27 mouse cellular contexts compared by ENCODE assay signal in genomic region chr7:6855613-6856405, GRCm38 (mm10).
DNase-seq lines count a peak whose midpoint lies in the region; ATAC-seq lines count a peak whose summit lies in the region.
"Had no signal": no experiment of that assay in that cellular context is flagged by ENCODE, and none has a peak within 500 bp of the region (broad histone marks: within the 10 kb centered on the region; RNA-seq: fewer than 3 reads in every experiment).

No protein-coding gene starts in this region.

- H3K9me3 ChIP-seq in heart, embryonic 10.5 days = no peaks in the 10 kb centered on the region
- H3K9me3 ChIP-seq in heart, embryonic 11.5 days (replicated peaks; ENCODE audit: control insufficient read depth, low read length) = no peaks in the 10 kb centered on the region
- no peaks in the 10 kb centered on the region for H3K9me3 ChIP-seq in liver, embryonic 11.5 days (ENCODE audit: control insufficient read depth, low read length)
- no peaks in the 10 kb centered on the region for H3K9me3 ChIP-seq in liver, embryonic 16.5 days (replicated peaks; ENCODE audit: control insufficient read depth, low read length)
- no peaks in the 10 kb centered on the region for H3K9me3 ChIP-seq in kidney, embryonic 16.5 days (ENCODE audit: low read length)
- H3K9me3 ChIP-seq: G1E; heart, embryonic 12.5 days; hindbrain, embryonic 15.5 days; limb, embryonic 12.5 days; midbrain, embryonic 15.5 days; neural tube, embryonic 13.5 days; stomach, embryonic 15.5 days had no signal

- no peaks in the 10 kb centered on the region for H3K36me3 ChIP-seq in heart, embryonic 10.5 days
- H3K36me3 ChIP-seq in heart, embryonic 11.5 days (ENCODE audit: control insufficient read depth, insufficient read depth, low read length) = no peaks in the 10 kb centered on the region
- H3K36me3 ChIP-seq in liver, embryonic 11.5 days (ENCODE audit: control insufficient read depth, insufficient read depth, low read length) = no peaks in the 10 kb centered on the region
- H3K36me3 ChIP-seq in liver, embryonic 16.5 days (ENCODE audit: control insufficient read depth, insufficient read depth) = no peaks in the 10 kb centered on the region
- H3K36me3 ChIP-seq in kidney, embryonic 16.5 days (ENCODE audit: insufficient read depth, low read length) = no peaks in the 10 kb centered on the region
- H3K36me3 ChIP-seq: G1E; heart, embryonic 12.5 days; hindbrain, embryonic 15.5 days; limb, embryonic 12.5 days; midbrain, embryonic 15.5 days; neural tube, embryonic 13.5 days; stomach, embryonic 15.5 days had no signal

- no peak for ATAC-seq in heart, embryonic 11.5 days (replicated peaks; ENCODE audit: insufficient number of reproducible peaks, low FRiP score, low TSS enrichment)
- ATAC-seq in liver, embryonic 11.5 days (replicated peaks; ENCODE audit: low FRiP score) = peak; percentile 64
- peak; percentile 79 for ATAC-seq in liver, embryonic 16.5 days (ENCODE audit: low read depth)
- ATAC-seq in kidney, embryonic 16.5 days (ENCODE audit: low FRiP score, low TSS enrichment) = no peak
- ATAC-seq: forebrain, embryonic 14.5 days; lung, postnatal 0 days; midbrain, embryonic 15.5 days had no signal

- H3K27me3 ChIP-seq in heart, embryonic 10.5 days (ENCODE audit: insufficient read depth, poor library complexity, severe bottlenecking) = no peaks in the 10 kb centered on the region
- H3K27me3 ChIP-seq in heart, embryonic 11.5 days (ENCODE audit: control insufficient read depth, insufficient read depth, low read length) = no peaks in the 10 kb centered on the region
- H3K27me3 ChIP-seq in liver, embryonic 11.5 days (replicated peaks; ENCODE audit: control insufficient read depth, insufficient read depth, low read length) = no peaks in the 10 kb centered on the region
- H3K27me3 ChIP-seq in liver, embryonic 16.5 days (ENCODE audit: control insufficient read depth, insufficient read depth, low read depth, low read length) = no peaks in the 10 kb centered on the region
- H3K27me3 ChIP-seq in kidney, embryonic 16.5 days (ENCODE audit: insufficient read depth, low read length) = no peaks in the 10 kb centered on the region
- H3K27me3 ChIP-seq: heart, embryonic 12.5 days; hindbrain, embryonic 15.5 days; limb, embryonic 12.5 days; midbrain, embryonic 15.5 days; neural tube, embryonic 13.5 days; stomach, embryonic 15.5 days had no signal

- peaks cover 25% of the 10 kb centered on the region for H3K4me1 ChIP-seq in heart, embryonic 10.5 days
- H3K4me1 ChIP-seq in heart, embryonic 11.5 days (ENCODE audit: control insufficient read depth, insufficient read depth, low read length) = peaks cover 4% of the 10 kb centered on the region
- H3K4me1 ChIP-seq in liver, embryonic 11.5 days (replicated peaks; ENCODE audit: control insufficient read depth, insufficient read depth, low read length) = peaks cover 6% of the 10 kb centered on the region; the same call in 1 of the 2 replicates
- no peaks in the 10 kb centered on the region for H3K4me1 ChIP-seq in liver, embryonic 16.5 days (ENCODE audit: control insufficient read depth, low read depth, low read length)
- H3K4me1 ChIP-seq in kidney, embryonic 16.5 days (ENCODE audit: insufficient read depth, low read length) = peaks cover 32% of the 10 kb centered on the region

- DNase-seq in heart, embryonic 10.5 days (ENCODE audit: low spot score) = peak; percentile 46
- DNase-seq in embryo, embryonic 10.5 days (ENCODE audit: low spot score) = peak; percentile 48
- no peak for DNase-seq in liver, embryonic 11.5 days (ENCODE audit: low spot score)
- no peak for DNase-seq in cerebellum, adult 9-10 months
- no peak for DNase-seq in kidney, adult 11 months
- DNase-seq: adrenal gland, postnatal 10 days; cerebellum, adult 11 months; cerebellum, adult 9-11 months; gastrocnemius, postnatal 14 days; kidney, adult 8-10 months; kidney, postnatal 14 days; layer of hippocampus, adult 9-11 months; lung, adult 18-20 months; right cerebral cortex, postnatal 25 days had no signal

- H3K4me2 ChIP-seq in heart, embryonic 11.5 days = no peak overlapping the region
- H3K4me2 ChIP-seq in liver, embryonic 11.5 days = no peak overlapping the region
- H3K4me2 ChIP-seq in liver, embryonic 16.5 days (ENCODE audit: low read depth, low read length) = no peak overlapping the region
- no peak overlapping the region for H3K4me2 ChIP-seq in kidney, embryonic 16.5 days (replicated peaks; ENCODE audit: low read depth, low read length)
- H3K4me2 ChIP-seq: heart, embryonic 12.5 days; hindbrain, embryonic 15.5 days; limb, embryonic 12.5 days; midbrain, embryonic 15.5 days; neural tube, embryonic 13.5 days; stomach, embryonic 15.5 days had no signal

- WGBS in heart, embryonic 10.5 days = 75% methylated on average over 10 of the region's 10 CpGs
- WGBS in heart, embryonic 11.5 days (ENCODE audit: insufficient replicate concordance) = 68% methylated on average over 10 of the region's 10 CpGs
- WGBS in liver, embryonic 11.5 days = 60% methylated on average over 10 of the region's 10 CpGs
- 58% methylated on average over 10 of the region's 10 CpGs for WGBS in liver, embryonic 16.5 days (ENCODE audit: insufficient replicate concordance)
- 34% methylated on average over 10 of the region's 10 CpGs for WGBS in kidney, embryonic 16.5 days

- no peak overlapping the region for H3K9ac ChIP-seq in heart, embryonic 11.5 days (ENCODE audit: low read depth, low read length)
- H3K9ac ChIP-seq in liver, embryonic 11.5 days (ENCODE audit: low read depth, low read length) = no peak overlapping the region
- no peak overlapping the region for H3K9ac ChIP-seq in liver, embryonic 16.5 days (ENCODE audit: low read depth, low read length)
- H3K9ac ChIP-seq in kidney, embryonic 16.5 days (replicated peaks; ENCODE audit: low read length) = no peak overlapping the region
- H3K9ac ChIP-seq: heart, embryonic 12.5 days; hindbrain, embryonic 15.5 days; limb, embryonic 12.5 days; midbrain, embryonic 15.5 days; neural tube, embryonic 13.5 days; stomach, embryonic 15.5 days had no signal

- H3K4me3 ChIP-seq in heart, embryonic 10.5 days = no peak overlapping the region
- H3K4me3 ChIP-seq in heart, embryonic 11.5 days (ENCODE audit: low read depth, low read length) = no peak overlapping the region
- H3K4me3 ChIP-seq in liver, embryonic 11.5 days (ENCODE audit: low read depth, low read length) = no peak overlapping the region
- H3K4me3 ChIP-seq in liver, embryonic 16.5 days (ENCODE audit: low read depth, low read length) = no peak overlapping the region
- H3K4me3 ChIP-seq in kidney, embryonic 16.5 days (ENCODE audit: low read length) = no peak overlapping the region
- H3K4me3 ChIP-seq: heart, embryonic 12.5 days; hindbrain, embryonic 15.5 days; limb, embryonic 12.5 days; midbrain, embryonic 15.5 days; neural tube, embryonic 13.5 days; stomach, embryonic 15.5 days had no signal

- H3K27ac ChIP-seq in heart, embryonic 10.5 days = no peak overlapping the region
- H3K27ac ChIP-seq in heart, embryonic 11.5 days (ENCODE audit: low read depth, low read length) = no peak overlapping the region
- H3K27ac ChIP-seq in liver, embryonic 11.5 days (ENCODE audit: low read depth, low read length) = no peak overlapping the region
- peak overlapping the region; percentile 54 for H3K27ac ChIP-seq in liver, embryonic 16.5 days (ENCODE audit: low read length)
- H3K27ac ChIP-seq in kidney, embryonic 16.5 days (ENCODE audit: low read length) = no peak overlapping the region
- H3K27ac ChIP-seq: hindbrain, embryonic 15.5 days; limb, embryonic 12.5 days; macrophage; midbrain, embryonic 15.5 days; neural tube, embryonic 13.5 days; stomach, embryonic 15.5 days had no signal

Comparison
In these comparisons a context has a peak if more than half of its experiments do, and no peak if none do; other contexts are left out.
1. DNase-seq: peak in heart, embryonic 10.5 days (single experiment) and embryo, embryonic 10.5 days (single experiment); none in liver, embryonic 11.5 days (single experiment), cerebellum, adult 9-10 months (single experiment) and kidney, adult 11 months (single experiment).
2. ATAC-seq: peak in liver, embryonic 11.5 days (single experiment) and liver, embryonic 16.5 days (single experiment); none in heart, embryonic 11.5 days (single experiment) and kidney, embryonic 16.5 days (single experiment).